Mouse (Mus musculus) MEL (cell line): Measurements from ENCODE around the gene Epc2. TPM values are rescaled to one million over a fixed set of nuclear protein-coding genes. Genes with fewer than 3 reads are reported as not detected.

Source experiments
- DNase-seq: peaks from one replicate; pipeline ENCODE4 v3.0.0; 2011; ENCODE audit warnings: low read depth, low spot score
- H3K27ac ChIP-seq: 2 replicates; pipeline ENCODE4 v1.5.1; 2012; ENCODE audit warnings: low read depth, mild to moderate bottlenecking, control low read depth, low read length, moderate library complexity; ENCODE audit not compliant: control insufficient read depth
- H3K27me3 ChIP-seq, 2 experiments: fragments of 150-350 bp in 1 of 2; sonication (generic) in 1 of 2; 2 replicates each; pipeline ENCODE4 v1.6.1; 2012; ENCODE audit warnings: low read length in 2 of 2, mild to moderate bottlenecking in 2 of 2, improper control_type of control experiment in 1 of 2, moderate library complexity in 1 of 2; ENCODE audit not compliant: insufficient read depth in 2 of 2, control insufficient read depth in 1 of 2
- H3K36me3 ChIP-seq, 2 experiments: 2 replicates each; pipeline ENCODE4 v1.6.1; 2012 to 2014; ENCODE audit warnings: low read length in 2 of 2, improper control_type of control experiment in 1 of 2, inconsistent platforms in 1 of 2, mild to moderate bottlenecking in 1 of 2; ENCODE audit not compliant: insufficient read depth in 2 of 2, control insufficient read depth in 1 of 2
- H3K4me1 ChIP-seq, 2 experiments: fragments of 150-350 bp in 1 of 2; sonication (generic) in 1 of 2; 2 replicates each; pipeline ENCODE4 v1.6.1; 2012; ENCODE audit warnings: low read length in 2 of 2, improper control_type of control experiment in 1 of 2, mild to moderate bottlenecking in 1 of 2; ENCODE audit not compliant: insufficient read depth in 2 of 2, control insufficient read depth in 1 of 2
- H3K4me3 ChIP-seq, 2 experiments: fragments of 150-350 bp in 1 of 2; sonication (generic) in 1 of 2; 2 replicates each; pipeline ENCODE4 v1.5.1; 2012; ENCODE audit warnings: low read depth in 2 of 2, low read length in 2 of 2, mild to moderate bottlenecking in 2 of 2, moderate library complexity in 2 of 2, control low read depth in 1 of 2, improper control_type of control experiment in 1 of 2; ENCODE audit not compliant: control insufficient read depth in 1 of 2, insufficient read depth in 1 of 2
- H3K79me2 ChIP-seq: 2 replicates; pipeline ENCODE4 v1.6.1; 2012; ENCODE audit warnings: mild to moderate bottlenecking, low read length, moderate library complexity; ENCODE audit not compliant: control insufficient read depth, poor library complexity, insufficient read depth
- H3K9ac ChIP-seq: 2 replicates; pipeline ENCODE4 v1.6.1; 2012; ENCODE audit warnings: low read depth, mild to moderate bottlenecking, control low read depth, low read length, moderate library complexity; ENCODE audit not compliant: control insufficient read depth, poor library complexity, severe bottlenecking
- H3K9me3 ChIP-seq: fragments of 150-350 bp; sonication (generic); replicated peaks from 2 replicates; pipeline ENCODE4 v1.6.1; 2012; ENCODE audit warnings: mild to moderate bottlenecking, low read length, improper control_type of control experiment, moderate library complexity; ENCODE audit not compliant: insufficient read depth
- BHLHE40 ChIP-seq: IDR thresholded peaks from 2 replicates; pipeline ENCODE4 v1.6.1; 2012; ENCODE audit warnings: low read depth, mild to moderate bottlenecking, inconsistent platforms, low read length, improper control_type of control experiment, borderline replicate concordance
- E2F4 ChIP-seq: IDR thresholded peaks from 2 replicates; pipeline ENCODE4 v1.6.1; 2011; ENCODE audit warnings: low read depth, low read length, improper control_type of control experiment, borderline replicate concordance
- ELF1 ChIP-seq: IDR thresholded peaks from 2 replicates; pipeline ENCODE4 v1.6.1; 2014; ENCODE audit warnings: low read depth, mild to moderate bottlenecking, inconsistent platforms, low read length, improper control_type of control experiment, moderate library complexity
- EP300 ChIP-seq, 2 experiments: IDR thresholded peaks; 2 replicates each; pipeline ENCODE4 v1.6.1; 2011; ENCODE audit warnings: improper control_type of control experiment in 2 of 2, low read length in 2 of 2, low read depth in 1 of 2, mild to moderate bottlenecking in 1 of 2
- GABPA ChIP-seq: IDR thresholded peaks from 2 replicates; pipeline ENCODE4 v1.6.1; 2012; ENCODE audit warnings: low read depth, mild to moderate bottlenecking, inconsistent platforms, low read length, improper control_type of control experiment, moderate library complexity
- GATA1 ChIP-seq: IDR thresholded peaks from 2 replicates; pipeline ENCODE4 v1.6.1; 2011; ENCODE audit warnings: low read depth, low read length, improper control_type of control experiment
- HCFC1 ChIP-seq: IDR thresholded peaks from 2 replicates; pipeline ENCODE4 v1.6.1; 2012; ENCODE audit warnings: low read depth, mild to moderate bottlenecking, inconsistent platforms, low read length, improper control_type of control experiment, moderate library complexity
- JUND ChIP-seq: IDR thresholded peaks from 2 replicates; pipeline ENCODE4 v1.6.1; 2011; ENCODE audit warnings: low read depth, mild to moderate bottlenecking, improper control_type of control experiment, low read length
- MAFK ChIP-seq: IDR thresholded peaks from 2 replicates; pipeline ENCODE4 v1.6.1; 2011; ENCODE audit warnings: low read depth, mild to moderate bottlenecking, low read length, improper control_type of control experiment, borderline replicate concordance
- MAX ChIP-seq: IDR thresholded peaks from 2 replicates; pipeline ENCODE4 v1.6.1; 2011; ENCODE audit warnings: low read length, improper control_type of control experiment
- MEF2A ChIP-seq: IDR thresholded peaks from 2 replicates; pipeline ENCODE4 v1.6.1; 2014; ENCODE audit warnings: low read depth, mild to moderate bottlenecking, inconsistent platforms, low read length, improper control_type of control experiment; ENCODE audit not compliant: poor library complexity, insufficient replicate concordance, severe bottlenecking; ENCODE audit errors: extremely low read depth
- MXI1 ChIP-seq: IDR thresholded peaks from 2 replicates; pipeline ENCODE4 v1.6.1; 2011; ENCODE audit warnings: mild to moderate bottlenecking, low read depth, low read length, improper control_type of control experiment
- MYB ChIP-seq: IDR thresholded peaks from 2 replicates; pipeline ENCODE4 v1.6.1; 2011; ENCODE audit warnings: mild to moderate bottlenecking, low read depth, low read length, improper control_type of control experiment
- MYC ChIP-seq: IDR thresholded peaks from 2 replicates; pipeline ENCODE4 v1.6.1; 2011; ENCODE audit warnings: low read depth, mild to moderate bottlenecking, low read length, improper control_type of control experiment, moderate library complexity
- NELFE ChIP-seq: IDR thresholded peaks from 2 replicates; pipeline ENCODE4 v1.6.1; 2011; ENCODE audit warnings: low read depth, low read length, improper control_type of control experiment
- NRF1 ChIP-seq: IDR thresholded peaks from 2 replicates; pipeline ENCODE4 v1.6.1; 2014; ENCODE audit warnings: low read depth, mild to moderate bottlenecking, inconsistent platforms, low read length, improper control_type of control experiment, moderate library complexity; ENCODE audit not compliant: poor library complexity, insufficient read depth, severe bottlenecking
- POLR2A ChIP-seq, 2 experiments: IDR thresholded peaks; 2 replicates each; pipeline ENCODE4 v1.6.1; 2011 to 2012; ENCODE audit warnings: low read length in 2 of 2, mild to moderate bottlenecking in 2 of 2, control low read depth in 1 of 2, improper control_type of control experiment in 1 of 2, low read depth in 1 of 2, moderate library complexity in 1 of 2; ENCODE audit not compliant: control insufficient read depth in 1 of 2, insufficient read depth in 1 of 2, poor library complexity in 1 of 2
- POLR2AphosphoS2 ChIP-seq: IDR thresholded peaks from 2 replicates; pipeline ENCODE4 v1.6.1; 2011; ENCODE audit warnings: low read length, improper control_type of control experiment
- RAD21 ChIP-seq: IDR thresholded peaks from 2 replicates; pipeline ENCODE4 v1.6.1; 2011; ENCODE audit warnings: mild to moderate bottlenecking, low read depth, low read length, improper control_type of control experiment
- RCOR1 ChIP-seq: IDR thresholded peaks from 2 replicates; pipeline ENCODE4 v1.6.1; 2012; ENCODE audit warnings: low read depth, mild to moderate bottlenecking, inconsistent platforms, low read length, improper control_type of control experiment
- SIN3A ChIP-seq: IDR thresholded peaks from 2 replicates; pipeline ENCODE4 v1.6.1; 2012; ENCODE audit warnings: low read length, improper control_type of control experiment, inconsistent platforms
- SMC3 ChIP-seq: IDR thresholded peaks from 2 replicates; pipeline ENCODE4 v1.6.1; 2011; ENCODE audit warnings: low read depth, low read length, improper control_type of control experiment
- TAL1 ChIP-seq: IDR thresholded peaks from 2 replicates; pipeline ENCODE4 v1.6.1; 2012; ENCODE audit warnings: mild to moderate bottlenecking, inconsistent platforms, low read length, moderate library complexity, mixed read lengths
- UBTF ChIP-seq: IDR thresholded peaks from 2 replicates; pipeline ENCODE4 v1.6.1; 2012; ENCODE audit warnings: low read depth, mild to moderate bottlenecking, inconsistent platforms, low read length, improper control_type of control experiment, moderate library complexity, borderline replicate concordance; ENCODE audit not compliant: insufficient read depth
- USF1 ChIP-seq: IDR thresholded peaks from 2 replicates; pipeline ENCODE4 v1.6.1; 2014; ENCODE audit warnings: low read depth, mild to moderate bottlenecking, inconsistent platforms, low read length, improper control_type of control experiment, moderate library complexity
- USF2 ChIP-seq, 2 experiments: IDR thresholded peaks; 2 replicates each; pipeline ENCODE4 v1.6.1; 2011 to 2012; ENCODE audit warnings: improper control_type of control experiment in 2 of 2, low read length in 2 of 2, borderline replicate concordance in 1 of 2, inconsistent platforms in 1 of 2, low read depth in 1 of 2, mild to moderate bottlenecking in 1 of 2; ENCODE audit not compliant: insufficient read depth in 1 of 2
- ZC3H11A ChIP-seq: IDR thresholded peaks from 2 replicates; pipeline ENCODE4 v1.6.1; 2012; ENCODE audit warnings: low read depth, mild to moderate bottlenecking, inconsistent platforms, low read length, improper control_type of control experiment
- ZKSCAN1 ChIP-seq: IDR thresholded peaks from 2 replicates; pipeline ENCODE4 v1.6.1; 2012; ENCODE audit warnings: low read depth, mild to moderate bottlenecking, inconsistent platforms, low read length, improper control_type of control experiment, moderate library complexity
- ZNF384 ChIP-seq: IDR thresholded peaks from 2 replicates; pipeline ENCODE4 v1.6.1; 2012; ENCODE audit warnings: low read depth, mild to moderate bottlenecking, inconsistent platforms, low read length, improper control_type of control experiment
- polyA plus RNA-seq, 2 experiments: library from polyadenylated mRNA; stranded (reverse) in 1 of 2; unstranded in 1 of 2; fragments of >175 nt in 1 of 2; fragments of >200 nt in 1 of 2; gene quantifications; 2 replicates each; pipeline versions ENCODE4 v1.2.1 to v1.2.4; 2012; ENCODE audit warnings: low replicate concordance in 2 of 2, low read depth in 1 of 2; ENCODE audit not compliant: insufficient read length in 2 of 2, insufficient read depth in 1 of 2, missing spikeins in 1 of 2
- total RNA-seq: library from RNA; depleted of rRNA; stranded (reverse); fragments of 300-350 nt; gene quantifications from 2 replicates; pipeline ENCODE4 v1.2.3, GENCODE M21; 2012

Gene Epc2
- total and polyA plus RNA-seq, 3 experiments = 14.3 to 15.4 TPM; not detected in 1

DNA sequence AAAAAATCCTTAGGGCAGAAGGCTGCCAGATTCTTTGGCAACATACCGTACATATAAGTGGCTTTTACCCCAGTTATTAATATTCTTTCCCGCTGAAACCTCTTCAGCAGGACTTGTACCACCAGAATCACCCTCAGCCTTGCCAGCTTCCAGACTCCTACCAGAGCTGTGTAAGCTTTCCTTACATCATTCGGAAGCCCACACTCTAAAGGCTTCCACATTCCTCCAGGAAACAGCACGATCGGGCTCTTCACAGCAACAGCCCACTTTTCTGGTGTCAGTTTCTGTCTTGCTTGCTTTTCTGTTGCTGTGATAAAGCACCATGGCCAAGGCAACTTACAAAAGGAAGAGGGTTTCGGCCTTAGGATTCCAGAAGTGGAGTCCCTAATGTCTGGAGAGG lies 21.2 kb downstream of the Epc2 start:
- peaks cover 3 to 5% of the 10 kb centered on the region in 2 experiments; a peak in 3 of 4 replicates for H3K4me1 ChIP-seq
- peaks cover 0 to 13% of the 10 kb centered on the region in 2 experiments; a peak in 2 of 4 replicates for H3K36me3 ChIP-seq
- no peak overlapping the region for H3K27ac ChIP-seq
- TF ChIP-seq ZKSCAN1 (no peak), MXI1 (no peak), E2F4 (no peak), BHLHE40 (no peak), RCOR1 (no peak), MEF2A (no peak), JUND (no peak), USF1 (no peak), ZC3H11A (no peak), MYB (no peak), GABPA (no peak), RAD21 (no peak), MAFK (no peak), GATA1 (no peak), MAX (no peak), SIN3A (no peak), POLR2AphosphoS2 (no peak), ZNF384 (no peak)
- no peak for DNase-seq
- no peaks in the 10 kb centered on the region for H3K27me3 ChIP-seq
- no peaks in the 10 kb centered on the region for H3K9me3 ChIP-seq
- H3K4me3 ChIP-seq = no peak overlapping the region
- no peak overlapping the region for H3K9ac ChIP-seq
- H3K79me2 ChIP-seq = peaks cover 44% of the 10 kb centered on the region

DNA sequence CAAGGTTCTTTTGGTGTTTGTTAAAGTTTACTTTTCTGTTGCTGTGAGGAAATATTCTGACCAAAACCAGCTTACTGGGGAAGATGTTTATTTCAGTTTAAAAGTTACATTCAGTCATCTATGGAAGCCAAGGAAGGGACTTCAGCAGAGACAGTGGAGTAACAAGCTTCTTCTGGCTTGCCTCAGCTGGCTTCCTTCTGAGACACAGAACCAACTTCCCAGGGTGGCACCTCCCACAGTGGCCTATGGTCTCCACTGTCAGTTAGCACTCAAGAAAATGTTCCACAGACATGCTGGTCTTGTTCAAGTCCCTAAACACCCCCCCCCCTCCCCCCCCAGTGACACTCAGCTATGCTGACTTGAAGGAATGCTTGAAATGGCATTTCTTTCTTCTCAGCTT lies 30.9 kb downstream of the Epc2 start:
- Histone ChIP-seq H3K9me3 (no peaks in the 10 kb centered on the region), H3K79me2 (peaks cover 27% of the 10 kb centered on the region), H3K27ac (no peak overlapping the region), H3K4me1 (no peaks in the 10 kb centered on the region), H3K36me3 (peaks cover 0 to 2% of the 10 kb centered on the region in 2 experiments; a peak in 2 of 4 replicates), H3K9ac (no peak overlapping the region), H3K4me3 (no peak overlapping the region), H3K27me3 (no peaks in the 10 kb centered on the region)
- TF ChIP-seq MYC (no peak), ZNF384 (no peak), BHLHE40 (no peak), NRF1 (no peak), UBTF (no peak), NELFE (no peak), E2F4 (no peak), ELF1 (no peak), TAL1 (no peak), MAX (no peak), SIN3A (no peak), MYB (no peak), SMC3 (no peak), HCFC1 (no peak), USF2 (IDR thresholded peaks at IDR 0.05; ENCODE audit: borderline replicate concordance in 1 of 2, insufficient read depth in 1 of 2, low read depth in 1 of 2, low read length in 2 of 2) (no peak), GABPA (no peak), POLR2A (IDR thresholded peaks at IDR 0.05; ENCODE audit: control insufficient read depth in 1 of 2, insufficient read depth in 1 of 2, low read depth in 1 of 2, low read length in 2 of 2, poor library complexity in 1 of 2) (no peak), ZKSCAN1 (no peak), EP300 (IDR thresholded peaks at IDR 0.05; ENCODE audit: low read depth in 1 of 2, low read length in 2 of 2) (no peak)
- DNase-seq = no peak
